Mouse (Mus musculus) intestine, embryonic 14.5 days (tissue): Measurements from ENCODE around the gene Nkx2-4. TPM values are rescaled to one million over a fixed set of nuclear protein-coding genes. Genes with fewer than 3 reads are reported as not detected.

Experiments
- ATAC-seq: fragments of 200-750 bp; cut with Nextera tagmentation; replicated peaks from 2 replicates; pipeline ENCODE4 v1.8.0; 2017; ENCODE audit warnings: low read depth, moderate number of reproducible peaks, moderate TSS enrichment, moderate library complexity; ENCODE audit not compliant: low FRiP score, low TSS enrichment
- DNase-seq: peaks from one replicate; pipeline ENCODE4 v3.0.0-alpha.2; 2018; ENCODE audit warnings: low spot score
- H3K27ac ChIP-seq: fragments of 300-500 bp; sonication (generic); 2 replicates; pipeline ENCODE4 v1.5.1; 2014; ENCODE audit warnings: low read depth, mild to moderate bottlenecking, control low read depth
- H3K27me3 ChIP-seq: fragments of 300-500 bp; sonication (generic); replicated peaks from 2 replicates; pipeline ENCODE4 v1.6.1; 2014; ENCODE audit warnings: low read length, control low read depth; ENCODE audit not compliant: control insufficient read depth, insufficient read depth
- H3K36me3 ChIP-seq: fragments of 300-500 bp; sonication (generic); 2 replicates; pipeline ENCODE4 v1.6.1; 2014; ENCODE audit warnings: low read length, control low read depth; ENCODE audit not compliant: control insufficient read depth, insufficient read depth
- H3K4me1 ChIP-seq: fragments of 300-500 bp; sonication (generic); replicated peaks from 2 replicates; pipeline ENCODE4 v1.6.1; 2014; ENCODE audit warnings: low read length, control low read depth, mixed read lengths; ENCODE audit not compliant: control insufficient read depth, insufficient read depth
- H3K4me2 ChIP-seq: fragments of 300-500 bp; sonication (generic); 2 replicates; pipeline ENCODE4 v1.6.1; 2014; ENCODE audit warnings: low read length
- H3K4me3 ChIP-seq: fragments of 300-500 bp; sonication (generic); 2 replicates; pipeline ENCODE4 v1.5.1; 2014; ENCODE audit warnings: low read depth, low read length, control low read depth, mixed read lengths
- H3K9ac ChIP-seq: fragments of 300-500 bp; sonication (generic); 2 replicates; pipeline ENCODE4 v1.6.1; 2014; ENCODE audit warnings: mild to moderate bottlenecking, low read length
- H3K9me3 ChIP-seq: fragments of 300-500 bp; sonication (generic); 2 replicates; pipeline ENCODE4 v1.6.1; 2016; ENCODE audit warnings: low read length, control low read depth; ENCODE audit not compliant: control insufficient read depth
- WGBS: fragments of 180-500 bp; shearing (Covaris S2); extraction: QIAGEN DNeasy Blood & Tissue Kit; methylation state at CpG from one replicate; pipeline ENCODE4 v1.1.7; 2014; 5-methylcytosine and 5-hydroxymethylcytosine counted together
- polyA plus RNA-seq: library from polyadenylated mRNA; unstranded; fragments of >200 nt; fragmentation: Nextera tagmentation; extraction: Ambion mirVana; gene quantifications from 2 replicates; pipeline ENCODE4 v1.2.1, GENCODE M21; 2014

Nkx2-4 gene
- polyA plus RNA-seq, 1 experiment from 2014 or later = not detected

DNA sequence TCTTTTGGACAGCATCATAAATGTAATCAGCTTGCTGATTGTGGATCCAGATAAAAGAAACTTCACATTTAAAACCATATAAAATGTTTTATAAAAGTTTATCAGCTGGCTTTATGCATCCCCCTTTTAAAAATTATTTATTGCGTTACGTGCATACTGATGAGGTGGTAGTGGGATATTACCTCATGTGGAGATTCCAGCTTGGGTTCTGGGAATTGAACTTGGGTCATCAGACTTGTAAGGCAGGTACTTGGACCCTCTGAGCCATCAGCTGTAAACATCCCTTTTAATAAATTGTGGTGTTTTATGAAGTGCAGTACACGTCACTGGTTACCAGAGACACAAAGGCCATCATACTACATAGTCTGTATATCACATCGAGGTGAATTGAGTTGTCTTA lies 10.8 kb downstream of the Nkx2-4 start:
- no peaks in the 10 kb centered on the region for H3K9me3 ChIP-seq
- WGBS = 92% methylated on average over 4 of the region's 4 CpGs

DNA sequence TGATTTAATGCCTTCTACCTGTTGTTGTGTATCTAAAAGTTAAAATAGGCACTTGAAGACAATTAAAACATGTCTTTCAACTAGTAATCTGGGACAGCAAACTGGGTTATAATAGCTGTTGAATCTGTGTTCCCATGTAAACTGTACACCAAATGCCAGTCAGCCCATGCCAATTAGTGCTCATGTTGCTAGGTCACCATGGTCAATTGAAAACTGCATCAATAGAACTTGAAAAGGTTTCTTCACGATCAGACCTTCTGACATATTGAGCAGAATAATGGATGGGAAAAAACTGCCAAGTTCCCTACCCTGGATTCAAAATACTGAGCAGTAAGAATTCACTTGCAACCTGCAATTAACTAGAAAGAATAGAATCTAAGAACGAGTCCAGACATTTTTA lies 11.3 kb downstream of the Nkx2-4 start:
- Histone ChIP-seq H3K27ac (no peak overlapping the region), H3K4me2 (no peak overlapping the region), H3K27me3 (no peaks in the 10 kb centered on the region; the same call in 1 of the 2 replicates), H3K4me1 (no peaks in the 10 kb centered on the region), H3K9me3 (no peaks in the 10 kb centered on the region), H3K4me3 (no peak overlapping the region), H3K36me3 (peaks cover 60% of the 10 kb centered on the region), H3K9ac (no peak overlapping the region)
- no peak for DNase-seq
- ATAC-seq = no peak
- 84% methylated on average over 2 of the region's 2 CpGs for WGBS

More for the DNA sequence above, 10.8 kb downstream of the Nkx2-4 start:
- H3K4me2 ChIP-seq = no peak overlapping the region
- no peak overlapping the region for H3K27ac ChIP-seq
- H3K4me1 ChIP-seq = no peaks in the 10 kb centered on the region
- ATAC-seq = no peak
- H3K36me3 ChIP-seq = peaks cover 56% of the 10 kb centered on the region
- no peak for DNase-seq
- no peak overlapping the region for H3K9ac ChIP-seq
- H3K4me3 ChIP-seq = no peak overlapping the region
- peaks cover 4% of the 10 kb centered on the region for H3K27me3 ChIP-seq

DNA sequence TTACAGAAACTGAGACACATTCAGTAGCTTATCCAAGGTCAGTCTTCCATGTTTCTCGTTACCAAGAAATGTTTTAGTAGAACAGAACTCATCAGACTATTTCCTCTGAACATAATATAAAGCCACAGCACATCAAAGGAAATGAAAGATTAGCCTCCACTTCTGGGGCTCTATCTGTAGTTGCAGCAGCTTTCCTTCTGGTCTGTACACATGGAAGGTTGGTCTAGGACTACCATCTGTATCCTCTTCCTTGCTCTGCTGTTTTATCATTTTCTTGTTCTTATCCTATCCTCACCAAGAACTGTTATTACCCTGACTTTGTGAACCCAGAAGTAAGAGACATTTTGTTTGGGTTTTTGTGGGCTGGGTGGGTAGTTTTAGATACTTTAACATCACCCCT lies 14.9 kb downstream of the Nkx2-4 start:
- Histone ChIP-seq H3K36me3 (peaks cover 62% of the 10 kb centered on the region), H3K9ac (no peak overlapping the region)
- no peak for ATAC-seq

DNA sequence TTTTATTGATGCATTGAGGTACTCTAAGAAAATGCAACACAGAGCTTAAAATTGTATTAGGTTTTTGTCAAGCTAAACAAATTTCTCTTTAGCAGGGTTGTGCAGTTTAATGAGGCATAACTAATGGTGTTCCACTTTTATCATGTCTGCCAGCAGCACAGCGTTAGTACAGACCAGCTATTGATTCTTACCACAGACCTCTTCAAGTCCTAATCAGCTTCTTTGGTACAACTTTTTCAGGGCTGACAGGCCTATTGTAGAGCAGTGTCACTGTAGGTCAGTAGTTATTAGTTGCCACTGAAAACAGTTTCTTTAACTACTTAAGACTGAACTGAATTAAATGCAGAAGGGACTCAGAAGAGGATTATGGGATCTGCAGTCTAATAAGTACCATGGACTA lies 16.2 kb downstream of the Nkx2-4 start:
- no peak overlapping the region for H3K9ac ChIP-seq
- no peak overlapping the region for H3K4me3 ChIP-seq
- H3K4me1 ChIP-seq = no peaks in the 10 kb centered on the region
- no peaks in the 10 kb centered on the region for H3K27me3 ChIP-seq
- no peaks in the 10 kb centered on the region for H3K9me3 ChIP-seq
- ATAC-seq (no peak), DNase-seq (no peak)
- no peak overlapping the region for H3K27ac ChIP-seq
- H3K36me3 ChIP-seq = peaks cover 62% of the 10 kb centered on the region
- 81% methylated on average over 1 of the region's 1 CpGs for WGBS
- no peak overlapping the region for H3K4me2 ChIP-seq

More for the DNA sequence above, 14.9 kb downstream of the Nkx2-4 start:
- H3K4me1 ChIP-seq = no peaks in the 10 kb centered on the region
- H3K27ac ChIP-seq = no peak overlapping the region
- 89% methylated on average over 1 of the region's 1 CpGs for WGBS
- H3K9me3 ChIP-seq = no peaks in the 10 kb centered on the region
- DNase-seq = no peak
- no peak overlapping the region for H3K4me2 ChIP-seq
- H3K4me3 ChIP-seq = no peak overlapping the region
- no peaks in the 10 kb centered on the region for H3K27me3 ChIP-seq

DNA sequence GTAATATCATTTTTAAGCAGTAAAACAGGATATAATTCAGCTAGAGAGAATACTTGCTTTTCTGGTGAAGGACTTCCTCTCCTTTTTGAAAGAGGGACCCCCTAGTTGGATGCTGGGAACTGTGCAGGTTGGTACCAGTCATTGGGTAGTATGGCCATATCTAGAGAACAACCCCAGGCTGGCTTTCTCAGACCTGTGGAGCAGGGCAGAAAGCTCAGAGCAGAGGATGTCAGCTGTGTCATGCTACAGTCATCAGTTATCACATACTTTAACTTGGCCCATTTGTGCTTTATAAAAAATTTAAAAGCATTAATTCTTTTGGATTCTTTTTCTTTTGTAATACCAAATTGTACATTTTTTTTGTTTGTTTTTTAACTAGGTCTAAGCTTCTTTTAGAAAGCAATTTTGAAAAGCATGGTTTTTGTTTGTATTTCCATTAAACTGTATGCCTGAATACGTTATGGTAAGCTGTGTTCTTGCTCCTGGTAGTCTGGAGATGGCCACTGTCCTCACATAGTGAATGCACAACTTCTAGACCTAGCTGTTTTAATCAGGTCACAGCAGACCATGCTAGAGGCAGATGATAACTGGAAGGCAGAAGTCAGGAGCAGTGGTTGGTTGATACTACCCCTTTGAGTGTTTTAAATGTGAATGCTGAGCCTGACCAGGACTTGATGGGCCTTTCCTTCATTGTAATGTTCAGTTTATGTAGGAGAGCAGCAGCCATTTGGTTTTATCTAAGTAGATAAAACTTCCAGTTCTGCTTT lies 17.6 kb downstream of the Nkx2-4 start:
- Histone ChIP-seq H3K27ac (no peak overlapping the region), H3K36me3 (peaks cover 65% of the 10 kb centered on the region), H3K4me3 (no peak overlapping the region), H3K9me3 (no peaks in the 10 kb centered on the region), H3K27me3 (no peaks in the 10 kb centered on the region), H3K9ac (no peak overlapping the region), H3K4me1 (no peaks in the 10 kb centered on the region), H3K4me2 (no peak overlapping the region)
- ATAC-seq = no peak
- DNase-seq = no peak
- 85% methylated on average over 1 of the region's 1 CpGs for WGBS

DNA sequence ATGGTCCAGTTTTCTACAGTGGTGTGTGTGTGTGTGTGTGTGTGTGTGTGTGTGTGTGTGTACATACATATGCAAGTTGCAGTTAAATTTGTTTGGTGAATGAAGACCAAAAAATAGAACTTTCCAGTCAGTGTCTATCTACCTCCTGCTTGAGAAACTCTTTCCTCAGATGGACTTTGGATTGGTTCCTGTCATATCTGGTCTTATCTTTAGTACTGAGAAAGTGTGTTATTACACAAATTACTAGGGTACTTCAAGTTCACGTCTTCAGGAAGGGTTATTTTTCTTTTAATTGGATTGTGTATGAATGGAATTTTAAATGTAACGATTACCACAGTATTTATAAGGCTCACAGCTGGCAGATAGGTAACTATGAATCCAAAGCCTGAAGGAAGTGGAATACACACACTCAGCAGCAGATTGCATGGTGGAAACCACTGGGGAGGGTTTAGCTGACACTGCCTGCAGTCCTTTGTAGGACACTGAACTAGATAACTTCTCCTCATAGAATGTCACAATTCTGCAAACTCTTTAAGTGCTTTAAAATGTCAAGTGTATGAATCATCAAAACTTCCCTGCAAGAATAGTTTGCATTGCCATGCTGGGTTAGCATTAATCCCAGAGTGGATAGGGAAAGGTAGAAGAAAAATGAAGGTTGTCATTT lies 31.9 kb downstream of the Nkx2-4 start:
- 82% methylated on average over 2 of the region's 2 CpGs for WGBS
- no peak overlapping the region for H3K9ac ChIP-seq
- peaks cover 78% of the 10 kb centered on the region for H3K36me3 ChIP-seq
- no peaks in the 10 kb centered on the region for H3K4me1 ChIP-seq
- H3K4me3 ChIP-seq = no peak overlapping the region
- H3K27me3 ChIP-seq = no peaks in the 10 kb centered on the region
- H3K4me2 ChIP-seq = no peak overlapping the region
- no peak overlapping the region for H3K27ac ChIP-seq
- H3K9me3 ChIP-seq = no peaks in the 10 kb centered on the region
- DNase-seq (no peak), ATAC-seq (no peak)

DNA sequence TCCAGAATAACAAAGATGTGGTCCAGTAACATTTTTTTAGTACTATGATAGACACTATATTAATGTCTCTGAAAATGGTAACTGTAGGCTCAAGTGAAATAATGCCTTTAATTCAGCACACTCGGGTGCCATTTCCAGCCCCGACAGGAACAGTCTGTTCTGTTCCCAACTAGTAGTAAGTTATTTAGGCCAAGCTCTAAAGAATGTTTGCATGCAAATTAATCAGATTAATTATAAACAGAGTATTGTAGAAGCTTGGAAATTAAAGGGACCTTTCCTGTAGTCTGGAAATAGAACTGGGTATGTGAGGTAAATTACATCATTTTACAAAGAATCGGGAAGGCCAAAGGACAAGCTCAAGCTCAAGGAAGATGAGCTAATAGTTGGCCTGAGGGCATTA lies 38.2 kb downstream of the Nkx2-4 start:
- no peaks in the 10 kb centered on the region for H3K27me3 ChIP-seq
- no peak overlapping the region for H3K4me2 ChIP-seq
- H3K4me1 ChIP-seq = no peaks in the 10 kb centered on the region
- WGBS = 94% methylated on average over 3 of the region's 3 CpGs
- no peak overlapping the region for H3K4me3 ChIP-seq
- DNase-seq = no peak
- no peak overlapping the region for H3K9ac ChIP-seq
- H3K36me3 ChIP-seq = peaks cover 80% of the 10 kb centered on the region
- ATAC-seq = no peak
- H3K27ac ChIP-seq = no peak overlapping the region
- H3K9me3 ChIP-seq = no peaks in the 10 kb centered on the region

DNA sequence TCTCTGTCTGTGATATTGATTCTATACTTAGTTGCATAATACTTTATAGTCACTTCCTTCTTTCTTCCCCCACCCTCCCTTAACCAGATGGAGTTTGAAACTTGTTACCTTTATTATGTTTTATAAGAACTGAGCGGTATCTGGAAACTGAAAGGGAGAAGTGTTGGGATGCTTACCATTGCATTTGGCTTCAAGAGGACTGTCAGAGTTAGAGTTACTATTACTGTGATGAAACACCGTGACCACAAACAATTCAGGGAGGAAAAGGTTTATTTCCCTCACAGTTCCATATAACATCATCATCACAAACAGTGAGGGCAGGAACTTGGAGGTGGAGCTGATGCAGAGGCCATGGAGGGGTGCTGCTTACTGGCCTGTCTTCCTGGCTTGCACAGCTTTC lies 49.4 kb downstream of the Nkx2-4 start:
- no peaks in the 10 kb centered on the region for H3K27me3 ChIP-seq
- no peaks in the 10 kb centered on the region for H3K4me1 ChIP-seq
- H3K9me3 ChIP-seq = no peaks in the 10 kb centered on the region
- DNase-seq (no peak), ATAC-seq (no peak)
- H3K4me3 ChIP-seq = no peak overlapping the region
- 87% methylated on average over 2 of the region's 2 CpGs for WGBS
- no peak overlapping the region for H3K9ac ChIP-seq
- H3K27ac ChIP-seq = no peak overlapping the region
- H3K36me3 ChIP-seq = peaks cover 75% of the 10 kb centered on the region
- H3K4me2 ChIP-seq = no peak overlapping the region
